Comparison of ENCODE assay signal across 11 mouse cellular contexts in the genomic region with DNA sequence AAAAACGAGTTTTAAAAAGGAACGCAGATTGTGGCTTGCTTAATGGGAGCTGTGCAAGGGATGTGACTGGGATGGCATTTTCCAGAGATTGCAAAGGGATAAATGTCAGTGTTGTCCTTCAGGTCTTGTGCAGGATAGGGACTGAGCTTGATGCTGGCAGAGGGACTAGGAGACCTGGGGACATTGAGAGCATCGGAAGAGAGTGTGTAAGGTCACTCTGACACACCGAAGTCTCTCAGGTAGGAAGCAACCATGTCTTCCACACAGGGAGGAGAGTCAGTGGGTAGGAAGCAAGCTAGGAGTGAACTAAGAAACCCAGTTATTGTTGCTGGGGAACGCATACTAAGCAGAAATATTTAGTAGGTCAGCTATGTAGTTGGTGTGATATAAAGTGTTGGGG. TPM values are rescaled to one million over a fixed set of nuclear protein-coding genes. Genes with fewer than 3 reads are reported as not detected.
DNase-seq lines count a peak whose midpoint lies in the region; ATAC-seq and TF ChIP-seq lines count a peak whose summit lies in the region.
"Had no signal": no experiment of that assay in that cellular context is flagged by ENCODE, and none has a peak within 500 bp of the region (broad histone marks: within the 10 kb centered on the region; RNA-seq: fewer than 3 reads in every experiment).

No protein-coding gene starts in this region.

- TF ChIP-seq CTCF in lung, embryonic 14.5 days (IDR thresholded peaks at IDR 0.05; ENCODE audit: low read depth) = no peak

- WGBS in lung, embryonic 14.5 days = 26% methylated on average over 5 of the region's 5 CpGs
- 26% methylated on average over 5 of the region's 5 CpGs for WGBS in forebrain, embryonic 13.5 days
- WGBS in limb, embryonic 10.5 days = 27% methylated on average over 5 of the region's 5 CpGs
- 27% methylated on average over 5 of the region's 5 CpGs for WGBS in neural tube, embryonic 13.5 days

- peak; percentile 8; the same call in 1 of the 2 replicates for ATAC-seq in lung, embryonic 14.5 days (ENCODE audit: insufficient read depth)
- ATAC-seq in forebrain, embryonic 13.5 days = no peak
- ATAC-seq in neural tube, embryonic 13.5 days (ENCODE audit: low read depth) = no peak
- ATAC-seq in inflammation-experienced regulatory T-cells, adult 6 months = no peak

- H3K9ac ChIP-seq in lung, embryonic 14.5 days = 0 out of 2 replicates have a peak overlapping the region, but pooled peaks have one; percentile 23
- no peak overlapping the region for H3K9ac ChIP-seq in forebrain, embryonic 13.5 days
- peak overlapping the region; percentile 53 for H3K9ac ChIP-seq in neural tube, embryonic 13.5 days

- no peaks in the 10 kb centered on the region for H3K4me1 ChIP-seq in lung, embryonic 14.5 days (ENCODE audit: insufficient read depth)
- peaks cover 12% of the 10 kb centered on the region for H3K4me1 ChIP-seq in forebrain, embryonic 13.5 days
- H3K4me1 ChIP-seq in limb, embryonic 10.5 days = peaks cover 17% of the 10 kb centered on the region
- peaks cover 13% of the 10 kb centered on the region for H3K4me1 ChIP-seq in neural tube, embryonic 13.5 days (replicated peaks)

- H3K27ac ChIP-seq in lung, embryonic 14.5 days (ENCODE audit: low read depth) = no peak overlapping the region
- H3K27ac ChIP-seq in forebrain, embryonic 13.5 days = no peak overlapping the region
- H3K27ac ChIP-seq in limb, embryonic 10.5 days = no peak overlapping the region
- H3K27ac ChIP-seq in neural tube, embryonic 13.5 days (replicated peaks) = no peak overlapping the region
- H3K27ac ChIP-seq: macrophage had no signal

- H3K36me3 ChIP-seq in lung, embryonic 14.5 days (ENCODE audit: insufficient read depth) = no peaks in the 10 kb centered on the region
- no peaks in the 10 kb centered on the region for H3K36me3 ChIP-seq in forebrain, embryonic 13.5 days (ENCODE audit: poor library complexity, severe bottlenecking)
- no peaks in the 10 kb centered on the region for H3K36me3 ChIP-seq in limb, embryonic 10.5 days
- H3K36me3 ChIP-seq in neural tube, embryonic 13.5 days = no peaks in the 10 kb centered on the region

- no peaks in the 10 kb centered on the region for H3K27me3 ChIP-seq in lung, embryonic 14.5 days (ENCODE audit: insufficient read depth, low read length)
- no peaks in the 10 kb centered on the region for H3K27me3 ChIP-seq in forebrain, embryonic 13.5 days
- peaks cover 17% of the 10 kb centered on the region for H3K27me3 ChIP-seq in limb, embryonic 10.5 days (ENCODE audit: low read depth, poor library complexity, severe bottlenecking)
- H3K27me3 ChIP-seq in neural tube, embryonic 13.5 days = peaks cover 12% of the 10 kb centered on the region

- peak overlapping the region; percentile 32 for H3K4me3 ChIP-seq in lung, embryonic 14.5 days (ENCODE audit: low read depth, low read length)
- H3K4me3 ChIP-seq in forebrain, embryonic 13.5 days = peak overlapping the region; percentile 37
- H3K4me3 ChIP-seq in limb, embryonic 10.5 days = peak overlapping the region; percentile 42
- peak overlapping the region; percentile 34 for H3K4me3 ChIP-seq in neural tube, embryonic 13.5 days

- no peak for DNase-seq in lung, embryonic 14.5 days
- no peak for DNase-seq in lung, adult 18-20 months
- no peak for DNase-seq in limb, embryonic 10.5 days (ENCODE audit: low spot score)
- no peak for DNase-seq in right cerebral cortex, postnatal 4 days
- DNase-seq in kidney, adult 11 months = no peak
- DNase-seq: cerebellum, adult 9-10 months had no signal

- H3K4me2 ChIP-seq in lung, embryonic 14.5 days = peak overlapping the region; percentile 65
- peak overlapping the region; percentile 61 for H3K4me2 ChIP-seq in forebrain, embryonic 13.5 days
- H3K4me2 ChIP-seq in neural tube, embryonic 13.5 days = peak overlapping the region; percentile 57

- H3K9me3 ChIP-seq in lung, embryonic 14.5 days (ENCODE audit: low read depth, low read length) = no peaks in the 10 kb centered on the region
- H3K9me3 ChIP-seq in forebrain, embryonic 13.5 days (replicated peaks) = no peaks in the 10 kb centered on the region
- no peaks in the 10 kb centered on the region for H3K9me3 ChIP-seq in limb, embryonic 10.5 days (replicated peaks)
- H3K9me3 ChIP-seq in neural tube, embryonic 13.5 days = no peaks in the 10 kb centered on the region

RNA-seq across cellular contexts. Expression of a gene that starts 8.3 kb away (rescaled TPM):
- polyA plus RNA-seq in lung, embryonic 14.5 days (2014; fragmentation: Nextera tagmentation; extraction: Ambion mirVana) = not detected in 2 replicates
- not detected in 2 replicates for polyA plus RNA-seq in forebrain, embryonic 13.5 days (2015; fragmentation: Nextera tagmentation; extraction: Ambion mirVana)
- not detected in 2 replicates for polyA plus RNA-seq in limb, embryonic 10.5 days (2016; fragmentation: Nextera tagmentation; extraction: Ambion mirVana)
- polyA plus RNA-seq in neural tube, embryonic 13.5 days (2015; fragmentation: Nextera tagmentation; extraction: Ambion mirVana) = not detected in 2 replicates
- not detected for polyA plus RNA-seq in inflammation-experienced regulatory T-cells, adult 6 months (2017; shearing (Covaris generic))
- polyA plus RNA-seq: macrophage; small intestine, adult 2 months had no signal

RNA-seq across cellular contexts. Expression of a gene that starts 32.4 kb away (rescaled TPM):
- polyA plus RNA-seq in lung, embryonic 14.5 days (2014; fragmentation: Nextera tagmentation; extraction: Ambion mirVana) = 10.0 and 10.1 TPM in 2 replicates
- polyA plus RNA-seq in forebrain, embryonic 13.5 days (2015; fragmentation: Nextera tagmentation; extraction: Ambion mirVana) = 6.4 and 8.0 TPM in 2 replicates
- 10.7 and 10.9 TPM in 2 replicates for polyA plus RNA-seq in limb, embryonic 10.5 days (2016; fragmentation: Nextera tagmentation; extraction: Ambion mirVana)
- polyA plus RNA-seq in neural tube, embryonic 13.5 days (2015; fragmentation: Nextera tagmentation; extraction: Ambion mirVana) = 4.2 and 5.7 TPM in 2 replicates
- polyA plus RNA-seq in inflammation-experienced regulatory T-cells, adult 6 months (2017; shearing (Covaris generic)) = 1 to 10 TPM; 3.4 to 4.9 (median 4.4) TPM
